Mouse (Mus musculus) adrenal gland, postnatal 4 days (tissue): ENCODE results near the gene Tada2b. TPM values are rescaled to one million over a fixed set of nuclear protein-coding genes. Genes with fewer than 3 reads are reported as not detected.

ENCODE experiments used
- DNase-seq, 2 experiments: peaks; one replicate each; pipeline ENCODE4 v3.0.0; 2021 to 2022; ENCODE audit warnings: low spot score in 2 of 2, mixed read lengths in 2 of 2
- total RNA-seq, 2 experiments: library from RNA; stranded (reverse); gene quantifications; 2 replicates each; pipeline ENCODE4 v1.2.3; 2021

Tada2b gene
- total RNA-seq, 2 experiments from 2014 or later, result 30.1 to 32.2 TPM

DNA sequence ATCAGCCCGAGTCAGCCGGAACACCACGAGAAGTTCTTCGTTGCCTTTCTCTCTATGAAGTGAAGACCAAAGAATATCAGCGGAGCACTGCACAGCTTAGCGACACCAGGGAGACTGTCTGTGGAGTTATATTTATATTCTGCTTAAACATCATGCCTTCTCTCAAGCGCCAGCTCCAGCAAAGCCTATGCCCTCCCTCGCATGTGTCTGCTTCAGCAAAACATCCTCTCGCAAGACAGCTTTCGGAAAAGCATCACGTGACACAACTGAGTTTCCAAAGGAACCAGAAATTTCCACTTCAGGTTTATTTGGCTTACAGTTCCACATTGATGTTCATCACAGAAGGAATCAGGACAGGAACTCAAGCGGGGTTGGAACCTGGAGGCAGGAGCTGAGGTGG, 36.2 kb downstream of the Tada2b start:
- DNase-seq, result no peak

- DNase-seq, result no peak
Measured at GRCm38 (mm10) chr5:36446166-36446890, 37.8 kb downstream of the Tada2b start.

- DNase-seq, result no peak
Measured at GRCm38 (mm10) chr5:36445028-36445427, 39.1 kb downstream of the Tada2b start.

DNA sequence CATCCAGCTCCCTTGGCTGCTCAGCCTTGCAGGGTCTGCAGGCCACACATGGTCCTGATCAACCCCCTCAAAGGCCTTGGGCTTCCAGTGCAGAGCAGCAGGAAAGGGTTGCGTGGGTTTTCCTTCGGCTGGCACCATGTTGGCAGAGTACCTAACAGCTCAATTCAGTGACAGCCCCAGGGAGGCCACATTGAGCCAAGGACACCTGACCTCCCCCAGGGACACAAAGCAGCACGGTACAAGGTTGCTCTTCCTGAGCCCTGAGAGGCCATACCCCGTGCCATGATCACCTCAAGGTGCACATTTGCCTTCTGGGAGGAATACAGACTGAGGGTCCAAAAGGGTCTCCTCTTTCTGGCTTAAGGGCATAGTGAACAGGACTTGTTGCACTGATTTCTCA, 39.5 kb downstream of the Tada2b start:
- no peak for DNase-seq

GRCm38 (mm10) chr5:36440741-36441140, 43.3 kb downstream of the Tada2b start:
- no peak for DNase-seq

- no peak for DNase-seq
Measured at GRCm38 (mm10) chr5:36436858-36437257, 47.2 kb downstream of the Tada2b start.

DNA sequence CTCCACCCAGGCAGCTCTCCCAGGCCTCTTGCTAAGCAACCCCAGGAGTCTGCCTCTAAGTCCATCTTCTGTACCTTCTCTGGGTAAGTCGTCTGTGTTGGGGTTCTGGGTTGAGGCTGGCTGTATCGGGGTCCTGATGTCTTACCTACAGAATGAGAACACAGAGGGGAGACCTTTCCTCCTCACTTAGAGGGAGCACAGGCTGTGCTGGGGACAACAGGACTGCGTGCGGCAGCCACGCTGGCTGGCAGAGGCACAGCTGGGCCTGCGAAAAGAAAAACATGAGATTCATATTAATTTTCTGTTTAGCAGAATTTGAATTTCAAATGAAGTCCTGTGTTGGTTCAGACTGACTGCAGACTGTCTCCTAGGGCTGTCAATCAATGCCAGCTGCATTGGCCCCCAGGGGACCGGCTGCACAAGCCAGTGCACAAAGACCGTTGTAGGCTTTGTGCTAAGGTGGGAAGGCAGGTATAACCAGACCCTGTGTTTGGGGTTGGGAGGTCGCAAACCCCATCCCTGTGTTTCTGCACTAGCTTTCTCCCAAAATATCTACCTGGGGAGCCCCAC, 49.6 kb downstream of the Tada2b start:
- DNase-seq, result no peak

DNA sequence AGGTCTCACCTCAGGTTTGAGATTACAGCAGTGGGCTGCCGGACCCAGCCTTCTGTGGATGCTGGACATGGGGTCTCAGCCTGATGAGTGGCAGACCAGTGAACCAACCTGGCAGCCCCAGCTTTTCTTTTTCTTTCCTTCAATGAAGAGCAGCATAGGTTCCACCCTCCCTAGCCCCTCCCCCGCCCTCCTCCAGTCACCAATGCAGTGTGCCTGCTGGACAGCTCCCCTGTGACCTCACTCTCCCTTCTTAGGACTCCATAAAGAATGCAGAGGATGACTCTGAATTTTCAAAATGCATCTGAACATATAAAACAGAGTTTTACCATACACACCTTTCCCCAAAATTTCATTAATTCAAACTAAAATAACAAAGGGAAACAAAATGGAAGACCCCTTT, 52.4 kb downstream of the Tada2b start:
- no peak for DNase-seq

DNA sequence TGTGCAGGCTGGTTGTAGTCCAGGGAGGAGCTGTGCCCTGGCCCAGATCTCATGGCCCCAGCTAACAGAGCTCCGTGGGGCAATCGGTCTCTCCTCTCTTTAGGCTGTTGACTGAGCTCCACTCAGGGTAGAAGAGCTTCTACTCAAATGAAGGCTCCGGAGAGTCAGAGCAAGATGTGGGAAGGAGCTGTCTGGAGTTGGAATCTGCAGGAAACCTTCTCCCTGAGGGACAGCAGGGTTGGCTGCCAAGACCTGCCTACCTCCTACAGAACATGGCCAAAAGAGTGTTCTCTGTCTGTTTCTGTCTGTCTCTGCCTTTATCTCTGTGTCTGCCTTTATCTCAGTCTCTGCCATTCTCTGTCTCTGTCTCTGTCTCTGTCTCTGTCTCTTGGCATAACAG, 54.5 kb downstream of the Tada2b start:
- no peak for DNase-seq

- no peak for DNase-seq
Measured at GRCm38 (mm10) chr5:36427831-36428230, 56.3 kb downstream of the Tada2b start.

DNA sequence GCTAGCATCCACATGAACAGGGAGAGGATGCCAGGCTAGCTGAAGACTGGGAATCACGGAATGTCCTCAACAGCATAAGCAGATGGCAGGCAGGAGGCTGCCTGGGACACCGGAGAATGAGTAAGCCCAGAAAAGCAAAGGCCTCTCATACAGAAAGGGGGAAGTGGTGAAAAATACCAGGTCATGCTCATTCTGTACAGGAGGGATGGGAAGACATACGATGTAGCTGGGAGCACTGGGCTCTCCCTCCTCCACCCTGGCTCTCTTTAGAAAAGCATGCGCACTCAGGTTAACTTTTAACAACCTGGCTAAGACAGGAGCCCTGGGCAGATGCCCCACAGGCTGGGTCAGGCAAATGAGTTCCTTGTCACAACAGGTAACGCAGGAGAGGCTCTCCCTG, 57.7 kb downstream of the Tada2b start:
- no peak for DNase-seq

- no peak for DNase-seq
Measured at GRCm38 (mm10) chr5:36424676-36425075, 59.4 kb downstream of the Tada2b start.

Other genes starting within 250 kb of the Tada2b start
- 10 to 100 TPM; 33.0 to 35.5 TPM for gene Sorcs2, start 86.1 kb downstream of the Tada2b start, total RNA-seq
- gene Grpel1, start 19.3 kb downstream of the Tada2b start, total RNA-seq, result 10 to 100 TPM; 66.7 to 70.8 TPM
- gene Ccdc96, start 303 bp upstream of the Tada2b start, total RNA-seq, result under 1 TPM; 0.20 to 0.42 TPM
- gene Tbc1d14, start 109.0 kb upstream of the Tada2b start, total RNA-seq, result 10 to 100 TPM; 50.3 to 65.3 TPM
- 10 to 100 TPM; 55.2 to 62.3 TPM for gene D5Ertd579e, start 211.7 kb upstream of the Tada2b start, total RNA-seq